Mouse (Mus musculus) T-helper 1 cell (primary cell): ENCODE measurements around the gene Man2a1.

ENCODE experiments used
- in situ Hi-C: fragments of 300-600 bp; cut with MboI, MseI; formaldehyde crosslinking; loops from one replicate; pipeline ENCODE4 v1.15.1; 2025; ENCODE audit warnings: high pct_unique_total_duplicates

Man2a1 gene

GRCm38 (mm10) chr17:64802956-64803275 lies 202.4 kb downstream of the Man2a1 start:
- in situ Hi-C loops: no loop called here
